Mouse (Mus musculus): ENCODE results near the gene Cdc42bpa.

DNA sequence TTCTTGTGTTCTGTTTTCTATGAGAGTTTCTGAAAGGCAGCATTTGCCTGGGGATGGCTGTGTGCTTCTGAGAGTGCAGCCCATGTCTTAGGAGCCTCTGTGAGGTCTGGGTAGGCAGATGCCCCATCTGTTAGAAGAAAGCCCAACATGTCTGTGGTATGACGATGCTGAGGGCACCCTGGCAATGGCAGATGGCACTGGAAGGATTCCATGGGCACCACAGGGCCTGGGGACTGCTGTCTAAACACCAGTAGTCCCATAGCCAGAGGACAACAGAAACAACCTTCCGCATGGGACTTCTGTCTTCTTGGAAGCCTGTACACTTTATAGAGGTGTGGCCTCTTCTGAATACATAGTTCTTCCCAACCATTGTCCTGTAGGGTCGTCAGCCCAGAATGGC, 200.9 kb downstream of the Cdc42bpa start:
- TF ChIP-seq CTCF (IDR thresholded peaks at IDR 0.05; ENCODE audit: insufficient read depth, low read depth, low read length) (no peak), POLR2A (IDR thresholded peaks at IDR 0.05; ENCODE audit: insufficient read depth, low read depth, low read length) (no peak)

All from olfactory bulb, adult 2 months (tissue).